Mouse (Mus musculus) CH12.LX (cell line): Measurements from ENCODE around the gene Rasal3. TPM values are rescaled to one million over a fixed set of nuclear protein-coding genes. Genes with fewer than 3 reads are reported as not detected.
A peak's percentile ranks its signal among the peaks of the same experiment; 100 is the strongest.

Source experiments
- DNase-seq: peaks from one replicate; pipeline ENCODE4 v3.0.0-alpha.2; 2013; ENCODE audit errors: extremely low read depth
- H3K27ac ChIP-seq: 2 replicates; pipeline ENCODE4 v1.5.1; 2012; ENCODE audit warnings: low read depth, mild to moderate bottlenecking, control low read depth, moderate library complexity; ENCODE audit not compliant: insufficient read depth
- H3K27me3 ChIP-seq: replicated peaks from 2 replicates; pipeline ENCODE3; 2012; ENCODE audit warnings: inconsistent platforms
- H3K36me3 ChIP-seq, 2 experiments: replicated peaks in 1 of 2; 2 replicates each; pipeline versions ENCODE3 to v1.6.1; 2012; ENCODE audit warnings: inconsistent platforms in 1 of 2, low read length in 1 of 2, mild to moderate bottlenecking in 1 of 2, mixed read lengths in 1 of 2, moderate library complexity in 1 of 2; ENCODE audit not compliant: control insufficient read depth in 1 of 2, insufficient read depth in 1 of 2
- H3K4me1 ChIP-seq, 2 experiments: 2 replicates each; pipeline ENCODE4 v1.6.1; 2012; ENCODE audit warnings: inconsistent platforms in 1 of 2, moderate library complexity in 1 of 2; ENCODE audit not compliant: insufficient read depth in 2 of 2, control insufficient read depth in 1 of 2
- H3K4me2 ChIP-seq: 2 replicates; pipeline ENCODE4 v1.6.1; 2012; ENCODE audit warnings: low read depth, mild to moderate bottlenecking, control low read depth; ENCODE audit not compliant: poor library complexity, insufficient read depth, severe bottlenecking
- H3K4me3 ChIP-seq, 3 experiments: fragments of 150-350 bp in 1 of 3; sonication (generic) in 1 of 3; replicated peaks in 1 of 3; 2 replicates each; pipeline versions ENCODE3 to v1.5.1; 2011 to 2012; ENCODE audit warnings: low read depth in 2 of 3, low read length in 2 of 3, mild to moderate bottlenecking in 2 of 3, moderate library complexity in 2 of 3, control low read depth in 1 of 3, improper control_type of control experiment in 1 of 3, inconsistent platforms in 1 of 3, mixed read lengths in 1 of 3; ENCODE audit not compliant: poor library complexity in 1 of 3
- H3K79me2 ChIP-seq: replicated peaks from 2 replicates; pipeline ENCODE4 v1.6.1; 2012; ENCODE audit warnings: mild to moderate bottlenecking, moderate library complexity; ENCODE audit not compliant: control insufficient read depth, poor library complexity, insufficient read depth, severe bottlenecking; ENCODE audit errors: extremely low read depth
- H3K9ac ChIP-seq: 2 replicates; pipeline ENCODE4 v1.6.1; 2012; ENCODE audit warnings: low read depth, mild to moderate bottlenecking, control low read depth, moderate library complexity; ENCODE audit not compliant: insufficient read depth
- H3K9me3 ChIP-seq: replicated peaks from 2 replicates; pipeline ENCODE3; 2012; ENCODE audit warnings: low read length, inconsistent platforms, mixed read lengths
- CHD1 ChIP-seq: IDR thresholded peaks from 2 replicates; pipeline ENCODE4 v1.6.1; 2012; ENCODE audit warnings: low read depth, low read length, improper control_type of control experiment, inconsistent platforms
- E2F4 ChIP-seq: IDR thresholded peaks from 2 replicates; pipeline ENCODE4 v1.6.1; 2011; ENCODE audit warnings: low read depth, low read length, improper control_type of control experiment; ENCODE audit not compliant: insufficient replicate concordance
- EP300 ChIP-seq: IDR thresholded peaks from 2 replicates; pipeline ENCODE4 v1.6.1; 2011; ENCODE audit warnings: low read length, improper control_type of control experiment
- ETS1 ChIP-seq: conservative IDR thresholded peaks from 2 replicates; pipeline ENCODE4 v1.6.1; 2012; ENCODE audit warnings: low read depth, mild to moderate bottlenecking, inconsistent platforms, low read length, improper control_type of control experiment, moderate library complexity
- GABPA ChIP-seq: IDR thresholded peaks from 2 replicates; pipeline ENCODE4 v1.6.1; 2012; ENCODE audit warnings: low read depth, low read length, improper control_type of control experiment, inconsistent platforms; ENCODE audit not compliant: insufficient replicate concordance
- IRF4 ChIP-seq: IDR thresholded peaks from 2 replicates; pipeline ENCODE4 v1.6.1; 2014; ENCODE audit warnings: low read depth, mild to moderate bottlenecking, inconsistent platforms, low read length, improper control_type of control experiment
- JUND ChIP-seq: conservative IDR thresholded peaks from 2 replicates; pipeline ENCODE4 v1.6.1; 2011; ENCODE audit warnings: low read depth, low read length, improper control_type of control experiment
- KAT2A ChIP-seq: IDR thresholded peaks from 2 replicates; pipeline ENCODE4 v1.6.1; 2012; ENCODE audit warnings: low read length, improper control_type of control experiment, inconsistent platforms; ENCODE audit not compliant: insufficient replicate concordance
- MAX ChIP-seq: IDR thresholded peaks from 2 replicates; pipeline ENCODE4 v1.6.1; 2011; ENCODE audit warnings: low read length, improper control_type of control experiment
- MYC ChIP-seq: IDR thresholded peaks from 2 replicates; pipeline ENCODE4 v1.6.1; 2011; ENCODE audit warnings: low read depth, mild to moderate bottlenecking, improper control_type of control experiment, low read length
- NRF1 ChIP-seq: IDR thresholded peaks from 2 replicates; pipeline ENCODE4 v1.6.1; 2014; ENCODE audit warnings: low read depth, mild to moderate bottlenecking, inconsistent platforms, low read length, improper control_type of control experiment, moderate library complexity
- PAX5 ChIP-seq: IDR thresholded peaks from 2 replicates; pipeline ENCODE4 v1.6.1; 2012; ENCODE audit warnings: low read length, inconsistent platforms, mixed read lengths
- POLR2AphosphoS2 ChIP-seq: IDR thresholded peaks from 2 replicates; pipeline ENCODE4 v1.6.1; 2011; ENCODE audit warnings: low read depth, low read length, improper control_type of control experiment
- SIN3A ChIP-seq: IDR thresholded peaks from 2 replicates; pipeline ENCODE4 v1.6.1; 2012; ENCODE audit warnings: low read length, improper control_type of control experiment, inconsistent platforms
- SMC3 ChIP-seq: IDR thresholded peaks from 2 replicates; pipeline ENCODE4 v1.6.1; 2011; ENCODE audit warnings: low read depth, low read length, improper control_type of control experiment
- USF1 ChIP-seq: IDR thresholded peaks from 2 replicates; pipeline ENCODE4 v1.6.1; 2014; ENCODE audit warnings: low read depth, mild to moderate bottlenecking, inconsistent platforms, low read length, improper control_type of control experiment
- ZC3H11A ChIP-seq: IDR thresholded peaks from 2 replicates; pipeline ENCODE4 v1.6.1; 2012; ENCODE audit warnings: low read depth, mild to moderate bottlenecking, inconsistent platforms, low read length, improper control_type of control experiment
- ZMIZ1 ChIP-seq: IDR thresholded peaks from 2 replicates; pipeline ENCODE4 v1.6.1; 2012; ENCODE audit warnings: low read depth, mild to moderate bottlenecking, inconsistent platforms, low read length, improper control_type of control experiment
- dilution Hi-C: fragments of 300-500 bp; cut with MboI; formaldehyde crosslinking; loops from 2 replicates; pipeline ENCODE4 v1.14.3; 2020; ENCODE audit warnings: low sequenced_read_pairs; ENCODE audit not compliant: extremely low pct_unique_long_range_greater_than_20kb, extremely low pct_ligation_motif_present
- in situ Hi-C: fragments of 300-500 bp; cut with MboI; formaldehyde crosslinking; loops from 3 replicates; pipeline ENCODE4 v1.14.3; 2019; ENCODE audit warnings: low sequenced_read_pairs, low pct_ligation_motif_present, low pct_unique_long_range_greater_than_20kb, mixed read lengths
- polyA plus RNA-seq: library from polyadenylated mRNA; unstranded; fragments of >175 nt; gene quantifications from 2 replicates; pipeline ENCODE4 v1.2.1, GENCODE M21; 2012; ENCODE audit warnings: low read depth; ENCODE audit not compliant: insufficient read length
- total RNA-seq, 2 experiments: library from RNA; depleted of rRNA; stranded (reverse); fragments of 300-350 nt in 1 of 2; fragments of >200 nt in 1 of 2; gene quantifications; 2 replicates each; pipeline ENCODE4 v1.2.3; 2012 to 2014

Rasal3 gene
- total and polyA plus RNA-seq, 3 experiments: 18.1 to 83.2 (median 27.5) TPM

GRCm38 (mm10) chr17:32364331-32364730, 39.1 kb downstream of the Rasal3 start (continued):
- TF ChIP-seq ZMIZ1 (peak; percentile 67; the same call in 1 of the 2 replicates), MYC (peak; percentile 72; the same call in 1 of the 2 replicates), POLR2AphosphoS2 (no peak), SMC3 (no peak), GABPA (no peak; the same call in 1 of the 2 replicates), JUND (no peak), CHD1 (no peak), NRF1 (peak; percentile 74)

DNA sequence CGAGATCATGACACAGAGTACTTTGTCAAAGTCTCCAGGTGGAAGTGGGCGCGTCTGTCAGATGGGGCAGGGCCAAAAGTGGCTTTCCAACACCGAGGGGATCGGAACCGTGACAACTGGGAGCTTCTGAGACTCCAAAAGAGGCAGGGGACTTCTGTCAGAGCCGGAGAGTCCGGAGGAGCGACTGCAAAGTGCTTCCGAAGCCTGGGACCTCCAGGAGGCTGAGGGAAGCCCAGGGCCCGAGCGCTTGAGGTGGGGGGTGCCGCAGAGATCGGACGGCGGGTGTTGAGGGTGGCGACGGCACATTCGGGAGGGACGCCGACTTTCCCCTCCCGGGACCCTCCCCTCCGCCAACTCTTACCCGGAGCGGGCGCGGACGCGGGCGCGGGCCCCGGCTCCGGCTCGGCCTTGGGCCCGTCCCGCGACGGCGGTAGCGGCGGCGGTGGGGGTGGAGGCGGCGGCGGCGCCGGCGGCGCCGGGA, 39.5 kb downstream of the Rasal3 start:
- peak; percentile 25 for DNase-seq
- H3K27ac ChIP-seq: no peak overlapping the region
- TF ChIP-seq SIN3A: peak; percentile 27; the same call in 1 of the 2 replicates
- no peak for TF ChIP-seq PAX5
- no peaks in the 10 kb centered on the region for H3K27me3 ChIP-seq
- peaks cover 29 to 43% of the 10 kb centered on the region in 2 experiments for H3K36me3 ChIP-seq
- peaks cover 22% of the 10 kb centered on the region for H3K79me2 ChIP-seq
- H3K9me3 ChIP-seq: no peaks in the 10 kb centered on the region
- in situ Hi-C loops: no loop called here
- peaks cover 9 to 24% of the 10 kb centered on the region in 2 experiments for H3K4me1 ChIP-seq
- peak overlapping the region; percentile 92 for H3K4me2 ChIP-seq
- H3K9ac ChIP-seq: peak overlapping the region; percentile 93
- H3K4me3 ChIP-seq: peak overlapping the region; percentile 70 to 87 (median 86)
- dilution Hi-C loops: no loop called here

DNA sequence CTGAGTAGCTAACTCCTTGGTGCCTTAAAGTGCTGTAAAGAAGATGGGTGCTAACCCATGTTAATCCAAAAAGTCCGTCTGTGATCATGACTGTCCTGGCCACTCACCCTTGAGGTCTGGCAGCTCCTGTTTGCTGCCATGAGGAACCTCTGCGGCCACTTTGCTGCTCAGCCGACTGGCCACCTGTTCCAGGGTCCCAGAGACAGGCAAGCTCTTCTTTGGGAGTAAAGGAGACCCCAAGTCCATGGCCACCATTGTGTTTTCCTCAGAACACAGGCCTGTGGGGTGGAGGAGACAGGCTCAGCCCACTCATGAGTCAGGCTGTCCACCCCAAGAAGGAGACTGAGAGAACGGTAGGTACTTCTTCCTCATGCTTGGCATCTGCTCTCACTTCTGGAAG, 40.7 kb downstream of the Rasal3 start:
- in situ Hi-C loops (no loop called here), dilution Hi-C loops (no loop called here)
- Histone ChIP-seq H3K9ac (no peak overlapping the region), H3K79me2 (peaks cover 22% of the 10 kb centered on the region), H3K4me2 (peak overlapping the region; percentile 92), H3K27ac (no peak overlapping the region), H3K9me3 (no peaks in the 10 kb centered on the region), H3K36me3 (peaks cover 41 to 55% of the 10 kb centered on the region in 2 experiments), H3K4me1 (peaks cover 9 to 24% of the 10 kb centered on the region in 2 experiments), H3K4me3 (peak overlapping the region in 1 of 3 experiments; percentile 70), H3K27me3 (no peaks in the 10 kb centered on the region)
- TF ChIP-seq ZMIZ1 (no peak), CHD1 (no peak), USF1 (no peak), KAT2A (no peak), ETS1 (no peak), IRF4 (no peak), GABPA (no peak), MAX (no peak), E2F4 (no peak), SIN3A (no peak), MYC (no peak), EP300 (no peak), ZC3H11A (no peak)
- DNase-seq: no peak
